Mouse (Mus musculus) lung, embryonic 16.5 days (tissue): ENCODE data around the gene Itga10. TPM values are rescaled to one million over a fixed set of nuclear protein-coding genes. Genes with fewer than 3 reads are reported as not detected.
"Not testable (repeated sequence)": the region's sequence is repeated elsewhere in the genome, so short reads cannot be mapped to it uniquely, and the experiment has no call there.

Experiments used
- ATAC-seq: fragments of 200-750 bp; cut with Nextera tagmentation; 2 replicates; pipeline ENCODE4 v1.8.0; 2017; ENCODE audit warnings: low read depth, mild to moderate bottlenecking, moderate library complexity
- H3K27ac ChIP-seq: fragments of 300-500 bp; sonication (generic); 2 replicates; pipeline ENCODE4 v1.5.1; 2014; ENCODE audit warnings: mild to moderate bottlenecking, control low read depth, low read length
- H3K27me3 ChIP-seq: fragments of 300-500 bp; sonication (generic); 2 replicates; pipeline ENCODE4 v1.6.1; 2014; ENCODE audit warnings: low read depth, low read length, mixed read lengths; ENCODE audit not compliant: control insufficient read depth, insufficient read depth
- H3K36me3 ChIP-seq: fragments of 300-500 bp; sonication (generic); 2 replicates; pipeline ENCODE4 v1.6.1; 2014; ENCODE audit warnings: low read length; ENCODE audit not compliant: control insufficient read depth, insufficient read depth
- H3K4me1 ChIP-seq: fragments of 300-500 bp; sonication (generic); replicated peaks from 2 replicates; pipeline ENCODE4 v1.6.1; 2014; ENCODE audit warnings: low read length, mixed read lengths; ENCODE audit not compliant: control insufficient read depth, insufficient read depth
- H3K4me2 ChIP-seq: fragments of 300-500 bp; sonication (generic); 2 replicates; pipeline ENCODE4 v1.6.1; 2014; ENCODE audit warnings: low read depth, low read length, control low read depth
- H3K4me3 ChIP-seq: fragments of 300-500 bp; sonication (generic); 2 replicates; pipeline ENCODE4 v1.5.1; 2014; ENCODE audit warnings: mild to moderate bottlenecking, low read length, control low read depth
- H3K9ac ChIP-seq: fragments of 300-500 bp; sonication (generic); 2 replicates; pipeline ENCODE4 v1.6.1; 2014; ENCODE audit warnings: low read length, control low read depth
- H3K9me3 ChIP-seq: fragments of 300-500 bp; sonication (generic); 2 replicates; pipeline ENCODE4 v1.6.1; 2016; ENCODE audit warnings: low read length; ENCODE audit not compliant: control insufficient read depth
- WGBS: fragments of 180-500 bp; shearing (Covaris S2); extraction: QIAGEN DNeasy Blood & Tissue Kit; methylation state at CpG from one replicate; pipeline ENCODE4 v1.1.7; 2014; 5-methylcytosine and 5-hydroxymethylcytosine counted together
- polyA plus RNA-seq: library from polyadenylated mRNA; unstranded; fragments of >200 nt; fragmentation: Nextera tagmentation; extraction: Ambion mirVana; gene quantifications from 2 replicates; pipeline ENCODE4 v1.2.1, GENCODE M21; 2015

The Itga10 gene
- polyA plus RNA-seq, 1 experiment from 2014 or later, result 1.0 TPM

DNA sequence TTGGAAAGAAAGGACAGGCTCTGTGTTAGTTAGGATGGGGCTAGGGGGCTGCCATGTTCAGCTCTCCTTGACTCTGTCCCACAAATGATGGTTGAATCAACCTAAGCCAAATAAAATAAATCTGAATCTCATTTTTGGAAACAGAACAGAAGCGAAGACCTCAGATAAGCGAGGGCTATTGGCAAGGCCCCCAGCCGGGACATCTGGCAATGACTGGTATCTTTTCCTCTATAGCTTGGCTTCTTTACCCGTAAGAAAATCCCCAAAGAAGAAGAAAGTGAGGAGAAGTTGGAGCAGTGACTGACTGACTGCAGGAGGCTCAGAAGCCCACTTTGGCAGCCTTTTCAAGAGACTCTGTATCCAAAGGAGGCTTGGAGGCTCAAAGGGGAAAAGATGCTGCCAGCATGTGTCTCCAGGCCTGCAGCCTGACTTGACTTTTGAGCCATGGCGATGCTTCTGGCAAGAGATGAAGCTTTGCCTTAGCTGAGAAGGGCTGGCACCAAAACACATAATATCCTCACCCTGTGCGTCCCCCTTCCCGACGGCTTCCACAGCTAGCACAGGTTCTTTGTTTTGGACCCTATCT, 17.4 kb downstream of the Itga10 start:
- H3K9me3 ChIP-seq, result no peaks in the 10 kb centered on the region
- 35% methylated on average over 8 of the region's 8 CpGs for WGBS
- peak overlapping the region; percentile 64 for H3K4me2 ChIP-seq
- no peaks in the 10 kb centered on the region for H3K27me3 ChIP-seq
- peaks cover 8% of the 10 kb centered on the region for H3K4me1 ChIP-seq
- peak overlapping the region; percentile 42; the same call in 1 of the 2 replicates for H3K27ac ChIP-seq
- peak overlapping the region; percentile 37 for H3K9ac ChIP-seq
- peak; percentile 3; the same call in 1 of the 2 replicates for ATAC-seq
- no peak overlapping the region for H3K4me3 ChIP-seq
- H3K36me3 ChIP-seq, result no peaks in the 10 kb centered on the region

DNA sequence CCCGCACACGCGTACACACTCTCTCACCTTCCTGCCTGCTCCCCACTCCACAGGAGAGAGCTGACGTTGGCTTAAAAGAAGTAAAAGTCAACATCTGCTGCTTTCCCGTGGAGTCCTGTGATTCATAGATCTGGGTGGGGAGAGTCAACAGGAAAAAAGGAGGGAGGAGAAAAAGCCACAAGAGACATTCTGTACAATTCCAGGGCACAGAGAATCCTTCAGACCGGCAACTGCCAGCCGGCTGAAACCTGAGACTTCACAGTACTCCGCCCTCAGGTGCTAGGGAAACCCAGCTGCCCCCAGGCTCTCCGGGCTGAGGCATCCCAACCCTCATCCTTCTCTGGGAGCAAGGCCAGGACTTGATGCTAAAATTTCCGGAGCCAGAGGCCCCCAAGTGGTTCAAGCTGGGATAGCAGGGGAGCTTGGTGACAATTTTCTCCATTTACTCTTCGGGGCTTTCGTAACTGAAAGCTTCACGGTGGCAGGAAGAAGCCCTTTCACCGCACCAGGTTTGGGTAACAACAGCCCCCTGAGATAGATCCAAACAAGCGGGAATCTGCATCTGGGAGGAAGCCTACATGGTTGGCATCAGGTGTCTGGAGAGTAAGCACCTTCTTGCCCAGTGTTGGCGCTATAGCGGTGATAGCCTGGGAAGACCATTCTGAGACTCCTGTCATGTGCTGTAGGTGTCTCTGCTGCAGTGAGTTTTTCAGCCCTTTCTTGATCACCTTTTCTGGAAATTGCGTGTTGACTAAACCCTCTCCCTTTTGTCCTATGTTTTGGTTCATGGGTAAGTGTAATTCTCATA, 18.3 kb downstream of the Itga10 start:
- Histone ChIP-seq H3K4me3 (peak overlapping the region; percentile 37), H3K9ac (peak overlapping the region; percentile 58), H3K36me3 (no peaks in the 10 kb centered on the region), H3K4me2 (peak overlapping the region; percentile 64), H3K27me3 (no peaks in the 10 kb centered on the region), H3K4me1 (peaks cover 8% of the 10 kb centered on the region), H3K27ac (peak overlapping the region; percentile 50; the same call in 1 of the 2 replicates), H3K9me3 (no peaks in the 10 kb centered on the region)
- WGBS, result 6% methylated on average over 17 of the region's 18 CpGs
- peak; percentile 94 for ATAC-seq

DNA sequence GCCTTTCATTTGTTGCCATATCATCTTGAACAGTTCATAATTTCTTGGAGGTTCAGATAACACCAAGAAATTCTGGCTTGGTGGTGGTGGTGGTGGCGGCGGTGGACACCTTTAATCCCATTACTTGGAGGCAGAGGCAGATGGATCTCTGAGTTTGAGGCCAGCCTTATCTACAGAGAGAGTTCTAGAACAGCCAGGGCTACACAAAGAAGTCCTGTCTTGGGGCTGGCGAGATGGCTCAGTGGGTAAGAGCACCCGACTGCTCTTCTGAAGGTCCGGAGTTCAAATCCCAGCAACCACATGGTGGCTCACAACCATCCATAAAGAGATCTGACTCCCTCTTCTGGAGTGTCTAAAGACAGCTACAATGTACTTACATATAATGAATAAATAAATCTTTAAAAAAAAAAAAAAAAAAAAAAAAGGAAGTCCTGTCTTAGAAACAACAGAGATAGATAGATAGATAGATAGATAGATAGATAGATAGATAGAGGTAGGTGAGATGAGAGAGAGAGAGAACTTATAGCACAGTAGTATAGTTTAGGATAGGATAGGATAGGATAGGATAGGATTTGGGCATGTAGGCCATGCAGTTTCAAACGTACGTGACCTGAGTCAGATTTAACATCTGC, 20.5 kb downstream of the Itga10 start:
- H3K9me3 ChIP-seq, H3K9ac ChIP-seq, H3K27me3 ChIP-seq, H3K4me3 ChIP-seq, H3K4me2 ChIP-seq, H3K27ac ChIP-seq, H3K36me3 ChIP-seq, ATAC-seq: not testable (repeated sequence)
- peaks cover 13% of the 10 kb centered on the region for H3K4me1 ChIP-seq
- 87% methylated on average over 7 of the region's 7 CpGs for WGBS

DNA sequence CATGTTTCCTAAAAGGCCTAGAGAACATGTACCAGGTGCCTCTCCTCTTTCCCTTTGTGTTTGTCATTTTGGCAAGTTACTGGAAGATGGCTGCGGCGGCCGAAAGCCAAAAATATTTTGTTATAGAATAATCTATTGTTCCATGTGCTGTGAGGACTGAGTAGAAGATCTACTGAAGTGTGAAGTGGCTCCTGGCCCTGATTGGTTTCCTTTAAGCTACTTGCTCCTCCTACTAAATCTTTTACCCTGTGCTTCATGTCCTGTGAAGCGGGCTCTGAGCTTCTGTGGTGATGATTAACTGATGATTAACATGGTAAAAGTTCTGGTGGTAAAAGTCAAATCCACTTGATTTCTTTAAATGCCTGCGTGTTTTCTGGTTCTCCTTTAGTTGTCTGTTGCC, 21.5 kb downstream of the Itga10 start:
- H3K4me2 ChIP-seq, result no peak overlapping the region
- WGBS, result 87% methylated on average over 5 of the region's 5 CpGs
- H3K4me3 ChIP-seq, result no peak overlapping the region
- H3K27ac ChIP-seq, result no peak overlapping the region
- ATAC-seq, result no peak
- H3K4me1 ChIP-seq, result peaks cover 13% of the 10 kb centered on the region
- no peaks in the 10 kb centered on the region for H3K36me3 ChIP-seq
- H3K9me3 ChIP-seq, result no peaks in the 10 kb centered on the region
- no peak overlapping the region for H3K9ac ChIP-seq
- H3K27me3 ChIP-seq, result no peaks in the 10 kb centered on the region

DNA sequence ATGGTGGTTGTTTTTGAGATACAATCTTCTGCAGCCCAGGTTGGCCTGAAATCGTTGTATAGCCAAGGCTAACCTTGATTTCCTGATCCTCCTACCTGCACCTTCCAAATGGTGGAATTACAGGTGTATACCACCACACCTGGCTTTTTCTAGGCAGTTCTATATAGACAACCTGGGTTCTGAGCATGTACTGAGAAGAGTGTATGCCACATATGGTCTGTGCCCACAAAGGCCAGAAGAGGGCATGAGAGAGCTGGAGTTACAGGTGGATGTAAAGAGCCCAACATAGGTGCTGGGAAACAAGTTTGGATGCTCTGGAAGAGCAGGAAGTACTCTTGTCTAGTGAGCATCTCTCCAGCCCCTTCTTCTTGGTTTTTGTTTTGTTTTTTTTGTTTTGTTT, 21.9 kb downstream of the Itga10 start:
- no peak overlapping the region for H3K4me3 ChIP-seq
- H3K27ac ChIP-seq, result no peak overlapping the region
- H3K27me3 ChIP-seq, result no peaks in the 10 kb centered on the region
- 35% methylated on average over 1 of the region's 1 CpGs for WGBS
- ATAC-seq, result no peak
- H3K36me3 ChIP-seq, result no peaks in the 10 kb centered on the region
- no peak overlapping the region for H3K4me2 ChIP-seq
- H3K9me3 ChIP-seq, result no peaks in the 10 kb centered on the region
- no peak overlapping the region for H3K9ac ChIP-seq
- peaks cover 13% of the 10 kb centered on the region for H3K4me1 ChIP-seq

DNA sequence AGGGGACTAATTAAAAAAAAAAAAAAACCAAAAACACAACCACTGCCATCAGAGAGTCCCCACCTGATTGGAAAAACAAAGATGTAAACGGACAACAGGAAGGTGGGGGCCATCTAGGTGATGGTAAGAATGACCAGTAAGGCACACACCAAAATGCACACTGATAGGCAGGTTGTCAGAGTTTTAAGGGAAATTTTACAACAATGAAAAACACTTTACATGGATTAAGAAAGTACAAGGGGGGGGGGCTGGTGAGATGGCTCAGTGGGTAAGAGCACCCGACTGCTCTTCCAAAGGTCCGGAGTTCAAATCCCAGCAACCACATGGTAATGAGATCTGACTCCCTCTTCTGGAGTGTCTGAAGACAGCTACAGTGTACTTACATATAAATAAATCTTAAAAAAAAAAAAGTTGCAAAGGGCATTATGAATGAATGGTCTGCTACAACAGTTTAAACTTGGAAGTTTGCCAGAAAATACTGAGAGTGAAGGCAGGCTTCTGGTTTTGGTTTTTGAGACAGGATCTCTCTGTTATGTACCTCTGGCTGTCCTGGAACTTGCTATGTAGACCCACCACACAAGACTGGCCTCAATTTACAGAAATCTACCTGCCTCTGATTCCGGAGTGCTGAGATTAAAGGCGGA, 23.2 kb downstream of the Itga10 start:
- Histone ChIP-seq H3K27me3 (no peaks in the 10 kb centered on the region), H3K4me2 (no peak overlapping the region), H3K36me3 (no peaks in the 10 kb centered on the region), H3K4me1 (peaks cover 9% of the 10 kb centered on the region), H3K4me3 (no peak overlapping the region), H3K27ac (no peak overlapping the region), H3K9ac (no peak overlapping the region), H3K9me3 (no peaks in the 10 kb centered on the region)
- WGBS, result 88% methylated on average over 5 of the region's 5 CpGs
- no peak for ATAC-seq

DNA sequence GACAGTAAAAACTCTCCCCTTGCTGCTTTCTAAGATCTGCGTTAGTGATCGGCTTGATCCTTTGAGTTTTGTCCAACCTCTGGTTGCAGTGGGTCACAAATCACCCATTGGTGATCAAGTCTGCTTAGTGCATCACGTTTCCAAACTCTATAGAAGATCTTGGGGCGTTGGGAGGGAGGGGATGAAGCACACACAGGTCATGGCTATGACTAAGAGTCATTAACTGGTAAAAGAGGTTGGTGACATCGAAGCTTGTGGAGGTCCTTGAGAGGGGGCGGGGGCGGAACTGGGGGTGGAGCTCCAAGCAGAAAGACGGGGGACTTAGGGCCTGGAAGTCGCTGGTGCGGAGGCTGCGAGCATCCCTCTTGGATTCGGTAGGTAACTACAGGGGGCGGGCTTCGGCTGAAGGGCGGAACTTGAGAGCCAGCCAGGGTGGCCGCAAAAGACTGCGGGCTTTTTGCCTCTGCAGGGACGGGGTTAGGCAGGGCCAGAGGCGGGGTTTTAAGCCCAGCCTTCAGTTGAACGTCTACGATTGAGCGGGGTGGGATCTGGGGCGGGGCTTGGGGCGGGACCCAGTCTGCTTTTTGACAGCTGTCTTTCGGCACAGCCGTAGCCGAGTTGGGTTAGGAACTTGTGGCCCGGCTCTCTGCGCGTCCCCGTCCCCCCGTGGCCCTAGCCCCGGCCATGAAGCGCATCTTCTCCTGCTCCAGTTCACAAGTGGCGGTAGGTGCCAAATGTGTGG, 24.5 kb downstream of the Itga10 start, which contains the start of gene Ankrd35:
Ankrd35 (plus strand) TSS at position 405 of the 742 bp plus-strand sequence.
- no peak within 1 kb of the TSS for H3K27ac ChIP-seq
- ATAC-seq, result peak; percentile 98
- peak within 1 kb of the TSS; percentile 44 for H3K9ac ChIP-seq
- H3K4me1 ChIP-seq, result 0 out of 2 replicates have a peak, but pooled peaks cover 5% of the 10 kb centered on the region
- H3K27me3 ChIP-seq, result no peaks in the 10 kb centered on the region
- peak within 1 kb of the TSS; percentile 49 for H3K4me3 ChIP-seq
- H3K9me3 ChIP-seq, result no peaks in the 10 kb centered on the region
- WGBS, result 3% methylated on average over 35 of the region's 35 CpGs
- H3K36me3 ChIP-seq, result no peaks in the 10 kb centered on the region
- H3K4me2 ChIP-seq, result peak within 1 kb of the TSS; percentile 80

DNA sequence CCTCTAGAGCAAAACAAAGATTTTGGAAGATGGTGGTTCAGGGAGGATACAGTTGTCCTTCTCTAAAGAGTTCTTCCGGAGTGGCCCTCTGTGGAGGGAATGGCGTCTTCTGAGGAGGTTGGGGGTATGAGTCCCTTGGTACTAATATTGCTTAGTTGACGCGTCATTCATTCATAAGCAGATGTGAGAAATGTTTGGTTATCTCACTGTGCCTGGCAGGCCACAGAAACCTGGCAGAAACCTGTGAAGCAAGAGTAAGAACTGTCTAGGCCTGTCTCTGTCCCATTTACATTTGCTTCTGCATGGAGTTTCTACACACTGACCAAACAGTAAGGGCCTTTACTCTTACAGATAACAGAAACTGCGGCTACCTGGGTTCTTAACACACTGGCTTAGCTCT, 26.1 kb downstream of the Itga10 start:
- no peak for ATAC-seq
- WGBS, result 93% methylated on average over 5 of the region's 5 CpGs
- H3K4me1 ChIP-seq, result 0 out of 2 replicates have a peak, but pooled peaks cover 5% of the 10 kb centered on the region

More for the DNA sequence above, 26.1 kb downstream of the Itga10 start:
- H3K27ac ChIP-seq, result no peak overlapping the region
- H3K9ac ChIP-seq, result no peak overlapping the region
- no peaks in the 10 kb centered on the region for H3K9me3 ChIP-seq
- no peaks in the 10 kb centered on the region for H3K27me3 ChIP-seq
- no peak overlapping the region for H3K4me3 ChIP-seq
- H3K4me2 ChIP-seq, result no peak overlapping the region
- H3K36me3 ChIP-seq, result no peaks in the 10 kb centered on the region
